Mouse (Mus musculus): ENCODE data around the gene Satb2. TPM values are rescaled to one million over a fixed set of nuclear protein-coding genes. Genes with fewer than 3 reads are reported as not detected.
A peak's percentile ranks its signal among the peaks of the same experiment; 100 is the strongest.

Gene Satb2
- total RNA-seq, 2 experiments from 2014 or later = 0.29 to 1.2 TPM

GRCm38 (mm10) chr1:56844551-56845330 lies 133.7 kb downstream of the Satb2 start:
- no peak for ATAC-seq (ENCODE audit: poor library complexity, severe bottlenecking)

GRCm38 (mm10) chr1:56838901-56839300 lies 139.5 kb downstream of the Satb2 start:
- no peak for ATAC-seq (ENCODE audit: poor library complexity, severe bottlenecking)

DNA sequence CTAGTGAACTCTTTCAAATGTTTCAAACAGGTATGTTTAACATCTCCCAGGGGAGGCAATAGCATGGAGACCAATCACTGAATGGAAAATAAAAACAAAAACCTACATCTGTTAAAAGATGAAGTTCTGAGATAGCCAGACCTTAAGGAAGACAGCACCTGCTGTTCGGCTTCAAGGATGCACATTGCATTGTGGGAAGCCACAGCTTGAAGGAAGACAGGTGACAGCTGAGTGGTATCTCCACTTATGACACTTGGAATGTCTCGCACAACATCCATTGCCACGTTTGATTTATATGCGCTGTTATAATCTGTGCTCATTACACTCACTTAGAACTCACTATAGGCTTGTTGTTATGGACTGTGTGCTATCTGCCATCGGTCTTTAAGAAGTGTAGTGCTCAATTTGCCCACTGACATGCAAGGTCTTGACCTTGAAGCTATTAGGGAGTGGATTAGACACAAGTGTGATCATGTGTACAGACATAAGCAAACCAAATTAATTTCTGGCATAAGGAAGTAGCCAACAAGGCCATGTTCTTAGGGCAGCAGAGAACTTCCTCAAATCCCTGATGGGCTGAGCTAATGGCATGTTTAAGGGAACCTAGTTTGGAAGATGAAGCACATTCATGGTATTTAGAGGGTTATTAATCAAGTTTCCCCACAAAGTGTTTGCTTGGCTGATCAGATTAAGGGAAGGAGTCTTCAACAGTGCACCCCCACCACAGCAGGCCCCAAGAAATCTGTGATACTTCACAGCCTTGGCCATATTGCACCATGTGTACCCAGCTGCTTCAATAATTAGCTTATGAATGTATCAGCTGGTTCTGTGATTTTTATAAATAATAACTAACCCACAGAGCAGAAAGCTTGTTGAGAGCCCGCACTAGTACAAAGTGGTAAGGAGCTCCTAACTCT lies 144.2 kb downstream of the Satb2 start:
- no peak for ATAC-seq (ENCODE audit: poor library complexity, severe bottlenecking)

DNA sequence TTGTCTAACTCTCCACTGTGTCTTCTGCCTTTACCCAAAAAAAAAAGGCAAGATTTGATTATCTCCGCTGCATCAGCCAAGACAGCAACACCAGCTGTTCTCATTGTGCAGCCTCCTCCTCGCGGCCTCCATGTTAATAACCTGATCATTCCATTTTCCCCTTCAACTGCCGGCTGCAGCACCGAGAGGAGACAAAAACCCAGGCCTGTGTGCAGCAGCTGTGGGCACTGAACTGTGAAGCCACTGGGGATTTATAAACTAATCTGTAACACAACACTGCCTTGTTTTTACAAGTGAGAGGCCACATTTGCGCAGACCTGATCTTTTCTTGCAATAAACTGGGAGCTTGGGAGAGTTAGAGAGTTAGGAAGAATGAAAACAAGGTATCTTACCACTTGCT lies 145.1 kb downstream of the Satb2 start:
- no peak for ATAC-seq (ENCODE audit: poor library complexity, severe bottlenecking)

- no peak for ATAC-seq (ENCODE audit: poor library complexity, severe bottlenecking)
These were observed 145.7 kb downstream of the Satb2 start for GRCm38 (mm10) chr1:56832738-56833137.

DNA sequence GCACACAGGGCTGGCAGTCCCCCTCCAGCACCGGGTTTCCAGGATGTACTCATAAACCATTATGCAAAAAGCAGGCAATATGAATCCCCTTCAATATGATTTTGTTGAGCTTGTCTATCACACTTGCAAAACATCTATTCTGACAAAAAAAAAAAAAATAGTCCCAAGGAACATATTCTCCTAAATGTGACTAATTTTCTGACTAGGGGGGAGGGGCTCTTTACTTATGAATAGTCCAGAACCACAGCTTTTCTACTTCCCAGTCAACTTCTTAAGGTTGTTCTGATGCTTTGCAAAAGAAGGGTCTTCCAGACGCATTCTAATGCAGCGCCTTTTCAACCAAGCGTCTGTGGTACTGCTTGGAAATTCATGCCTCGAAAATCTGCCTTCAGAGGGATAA lies 155.7 kb downstream of the Satb2 start:
- no peak for ATAC-seq (ENCODE audit: poor library complexity, severe bottlenecking)

- no peak for ATAC-seq (ENCODE audit: poor library complexity, severe bottlenecking)
These were observed 156.4 kb downstream of the Satb2 start for GRCm38 (mm10) chr1:56822025-56822424.

DNA sequence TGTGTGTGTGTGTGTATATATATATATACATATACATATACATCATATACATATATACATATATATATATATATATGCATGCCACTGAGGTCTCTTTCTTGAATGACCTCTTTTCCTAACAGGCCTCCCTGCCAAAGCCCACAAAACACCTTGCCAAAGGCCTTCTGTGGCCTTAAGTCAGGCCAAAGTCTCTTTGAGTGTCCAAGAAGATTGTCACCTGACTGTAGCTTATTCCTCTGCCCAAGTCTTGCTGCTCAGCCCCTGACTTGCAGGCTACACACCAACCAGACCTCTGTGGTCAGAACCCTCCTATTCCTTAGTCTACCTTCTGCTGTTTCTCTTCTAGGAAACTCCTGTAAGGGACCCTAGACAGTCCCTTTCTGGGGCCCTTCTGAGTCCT lies 164.9 kb downstream of the Satb2 start:
- ATAC-seq (ENCODE audit: poor library complexity, severe bottlenecking) = no peak

- no peak for ATAC-seq (ENCODE audit: poor library complexity, severe bottlenecking)
These were observed 165.5 kb downstream of the Satb2 start for GRCm38 (mm10) chr1:56812961-56813360.

- ATAC-seq (ENCODE audit: poor library complexity, severe bottlenecking) = no peak
These were observed 167.0 kb downstream of the Satb2 start for GRCm38 (mm10) chr1:56811486-56811885.

GRCm38 (mm10) chr1:56806006-56806405 lies 172.4 kb downstream of the Satb2 start:
- no peak for ATAC-seq (ENCODE audit: poor library complexity, severe bottlenecking)

DNA sequence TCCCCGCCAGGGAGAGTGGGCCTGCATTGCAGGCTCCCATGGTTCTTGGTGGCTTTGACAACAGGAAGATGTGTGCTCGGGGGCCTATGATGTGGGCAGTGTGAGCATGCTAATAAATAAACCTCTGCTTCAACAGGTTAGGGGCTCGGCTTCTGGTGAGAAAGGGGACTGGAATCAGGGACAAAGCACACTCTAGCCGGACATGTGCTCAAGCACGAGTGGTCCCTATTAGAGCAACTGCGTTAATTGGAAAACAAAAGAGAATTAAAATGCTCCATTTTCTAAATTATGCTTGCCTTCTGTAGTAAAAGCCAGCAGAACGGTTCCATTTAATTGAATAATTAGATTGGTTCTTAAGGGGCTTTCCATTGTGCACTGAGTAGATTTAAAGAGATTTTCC lies 177.8 kb downstream of the Satb2 start:
- ATAC-seq (ENCODE audit: poor library complexity, severe bottlenecking) = no peak

DNA sequence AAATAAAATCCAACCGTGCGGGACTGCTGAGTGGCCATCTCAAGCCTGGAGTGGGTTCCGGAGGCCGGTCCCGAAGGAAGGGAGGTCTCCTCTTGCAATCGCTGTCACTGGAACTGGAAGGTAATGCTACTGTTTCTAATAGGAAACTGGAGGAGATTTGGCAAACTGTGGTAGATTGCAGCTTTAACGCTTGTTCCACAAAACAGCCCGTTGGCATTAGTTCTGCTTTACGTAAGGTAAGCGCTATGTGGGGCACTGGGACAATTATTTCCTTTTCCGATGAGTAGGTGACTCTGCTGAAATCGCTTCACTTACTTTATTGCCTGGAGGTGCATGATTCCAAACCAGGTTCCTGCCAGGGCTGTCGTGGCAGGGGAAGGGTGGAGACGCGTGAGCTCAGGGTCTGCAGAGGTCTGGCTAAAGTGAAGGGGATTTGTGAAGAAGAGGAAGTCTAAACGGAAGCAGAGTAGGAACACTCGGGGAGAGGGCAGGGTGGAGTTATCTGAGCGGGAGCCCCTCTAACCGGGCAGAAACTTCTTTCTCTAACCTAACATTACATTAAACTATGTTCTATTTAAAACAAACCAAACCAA lies 183.3 kb downstream of the Satb2 start:
- peak; percentile 89 for ATAC-seq (ENCODE audit: poor library complexity, severe bottlenecking)

DNA sequence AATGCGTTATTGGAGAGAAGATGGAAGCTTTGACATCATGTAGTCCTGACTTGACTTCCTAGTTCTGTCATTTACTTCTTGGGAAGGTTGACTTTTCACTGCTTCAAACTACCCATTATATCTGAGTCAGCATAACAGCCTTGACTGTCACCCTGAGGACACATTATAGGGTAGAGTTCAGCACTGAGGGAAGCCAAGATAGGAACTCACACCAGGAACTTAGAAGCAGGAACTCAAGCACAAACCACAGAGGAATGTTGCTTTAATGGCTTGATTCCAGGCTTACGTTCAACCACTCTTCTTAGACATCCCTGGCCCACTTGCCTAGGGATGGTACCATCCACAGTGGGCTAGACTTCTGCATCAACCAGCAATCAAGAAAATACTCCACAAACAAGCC lies 188.8 kb downstream of the Satb2 start:
- peak; percentile 81 for ATAC-seq (ENCODE audit: poor library complexity, severe bottlenecking)

DNA sequence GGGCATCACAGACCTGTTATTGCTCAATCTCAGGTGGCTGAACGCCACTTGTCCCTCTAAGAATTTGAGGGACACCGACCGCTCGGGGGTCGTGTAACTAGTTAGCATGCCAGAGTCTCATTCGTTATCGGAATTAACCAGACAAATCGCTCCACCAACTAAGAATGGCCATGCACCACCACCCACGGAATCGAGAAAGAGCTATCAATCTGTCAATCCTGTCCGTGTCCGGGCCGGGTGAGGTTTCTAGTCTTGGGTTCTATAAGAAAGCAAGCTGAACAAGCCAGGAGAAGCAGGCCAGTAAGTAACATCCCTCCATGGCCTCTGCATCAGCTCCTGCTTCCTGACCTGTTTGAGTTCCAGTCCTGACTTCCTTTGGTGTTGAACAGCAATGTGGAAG lies 196.3 kb downstream of the Satb2 start:
- peak; percentile 94 for ATAC-seq (ENCODE audit: poor library complexity, severe bottlenecking)

- no peak for ATAC-seq (ENCODE audit: poor library complexity, severe bottlenecking)
These were observed 214.2 kb downstream of the Satb2 start for GRCm38 (mm10) chr1:56764205-56764604.

- ATAC-seq (ENCODE audit: poor library complexity, severe bottlenecking) = no peak
These were observed 216.9 kb downstream of the Satb2 start for GRCm38 (mm10) chr1:56761512-56761911.

GRCm38 (mm10) chr1:56753283-56753682 lies 225.2 kb downstream of the Satb2 start:
- ATAC-seq (ENCODE audit: poor library complexity, severe bottlenecking) = no peak

DNA sequence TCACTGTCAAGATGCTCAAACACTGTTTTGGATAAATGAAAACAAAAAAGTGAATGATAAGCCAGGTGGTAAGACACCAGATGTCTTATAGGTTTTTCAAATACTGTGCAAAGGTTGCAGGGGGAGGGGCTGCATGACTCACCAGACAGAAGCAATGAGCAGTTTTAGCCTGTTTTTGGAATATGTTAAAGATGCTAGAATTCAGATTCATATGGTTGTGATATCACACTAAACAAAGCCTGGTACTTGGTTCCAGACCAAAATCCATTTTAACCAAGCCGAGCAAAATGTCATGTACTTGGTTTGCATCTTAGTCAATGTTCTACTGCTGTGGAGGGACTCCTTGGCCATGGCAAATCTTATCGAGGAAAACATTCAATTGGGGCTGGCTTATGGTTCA lies 227.8 kb downstream of the Satb2 start:
- ATAC-seq (ENCODE audit: poor library complexity, severe bottlenecking) = no peak

DNA sequence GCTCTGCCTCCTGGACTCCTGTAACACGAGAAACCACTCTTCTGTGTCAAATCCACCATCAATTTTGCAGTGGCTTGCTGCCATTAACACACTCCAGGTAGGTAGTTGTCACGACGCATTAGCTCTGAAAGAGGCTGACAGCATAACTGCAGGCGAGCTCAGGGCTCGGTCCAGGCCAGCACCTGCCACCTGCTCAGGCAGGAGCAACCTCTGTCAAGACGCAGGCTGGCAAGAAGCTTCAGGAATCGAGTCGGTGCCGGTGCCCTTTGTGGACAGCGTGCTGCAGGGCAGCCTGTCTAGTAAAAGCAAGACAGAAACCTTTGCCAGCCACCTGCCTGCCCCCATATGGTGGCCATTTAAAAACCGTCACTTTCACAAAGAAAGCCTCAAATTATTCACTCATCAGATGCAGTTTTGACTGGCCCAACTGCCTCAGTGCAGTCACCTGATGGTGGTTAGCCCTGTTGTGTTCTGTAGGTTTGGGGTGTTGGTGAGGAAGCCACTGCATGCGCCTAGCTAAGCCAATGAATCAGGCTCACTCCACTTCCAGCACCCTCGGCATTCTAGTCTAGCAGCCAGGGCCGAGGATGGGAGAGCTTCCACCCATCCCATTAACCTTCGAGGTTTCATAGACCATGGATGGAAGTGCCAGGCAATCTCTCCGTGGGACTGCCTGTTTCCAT lies 228.7 kb downstream of the Satb2 start:
- no peak for ATAC-seq (ENCODE audit: poor library complexity, severe bottlenecking)

DNA sequence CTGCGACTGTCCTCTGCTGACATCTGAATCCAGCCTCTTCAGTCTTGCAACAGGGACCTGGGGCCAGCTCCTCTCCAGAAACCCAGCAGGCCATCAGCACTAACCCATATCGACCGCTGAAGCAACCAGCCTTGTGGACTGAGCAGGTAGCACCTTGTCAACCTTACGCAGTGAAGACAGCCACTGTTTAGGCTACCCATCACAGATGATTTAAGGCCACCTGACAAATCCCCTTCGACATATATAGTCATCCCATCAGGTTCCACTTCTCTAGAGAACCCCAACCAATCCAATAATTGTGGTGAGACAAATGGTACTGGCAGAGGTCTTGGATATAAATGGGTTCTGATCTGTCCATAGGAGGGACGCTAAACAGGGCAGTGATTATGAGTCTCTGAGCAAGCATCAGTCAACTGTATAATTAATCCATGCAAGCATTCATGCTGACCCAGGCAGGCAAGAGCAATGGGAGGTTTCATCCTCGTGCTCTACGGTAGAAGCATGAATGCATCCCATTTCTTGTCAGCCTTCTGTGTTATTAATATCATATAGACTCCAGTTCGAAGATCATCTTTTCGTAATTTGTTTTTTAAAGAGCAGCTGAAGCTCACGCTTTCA lies 229.5 kb downstream of the Satb2 start:
- ATAC-seq (ENCODE audit: poor library complexity, severe bottlenecking) = no peak

All from megakaryocyte, adult 5-6 weeks (primary cell).